Mouse (Mus musculus) MEL (cell line): ENCODE measurements around the gene Gm10031.

ENCODE experiments used
- BHLHE40 ChIP-seq: IDR thresholded peaks from 2 replicates; pipeline ENCODE4 v1.6.1; 2012; ENCODE audit warnings: low read depth, mild to moderate bottlenecking, inconsistent platforms, low read length, improper control_type of control experiment, borderline replicate concordance
- CTCF ChIP-seq, 3 experiments: IDR thresholded peaks in 2 of 3; conservative IDR thresholded peaks in 1 of 3; 2 replicates each; pipeline ENCODE4 v1.5.1; 2011 to 2012; ENCODE audit warnings: low read length in 3 of 3, low read depth in 2 of 3, mild to moderate bottlenecking in 2 of 3, improper control_type of control experiment in 1 of 3, inconsistent platforms in 1 of 3, mixed read lengths in 1 of 3, moderate library complexity in 1 of 3; ENCODE audit not compliant: control insufficient read depth in 1 of 3, insufficient read depth in 1 of 3, poor library complexity in 1 of 3, severe bottlenecking in 1 of 3
- EP300 ChIP-seq, 2 experiments: IDR thresholded peaks; 2 replicates each; pipeline ENCODE4 v1.6.1; 2011; ENCODE audit warnings: improper control_type of control experiment in 2 of 2, low read length in 2 of 2, low read depth in 1 of 2, mild to moderate bottlenecking in 1 of 2
- GABPA ChIP-seq: IDR thresholded peaks from 2 replicates; pipeline ENCODE4 v1.6.1; 2012; ENCODE audit warnings: low read depth, mild to moderate bottlenecking, inconsistent platforms, low read length, improper control_type of control experiment, moderate library complexity
- MYC ChIP-seq: IDR thresholded peaks from 2 replicates; pipeline ENCODE4 v1.6.1; 2011; ENCODE audit warnings: low read depth, mild to moderate bottlenecking, low read length, improper control_type of control experiment, moderate library complexity
- POLR2A ChIP-seq, 2 experiments: IDR thresholded peaks; 2 replicates each; pipeline ENCODE4 v1.6.1; 2011 to 2012; ENCODE audit warnings: low read length in 2 of 2, mild to moderate bottlenecking in 2 of 2, control low read depth in 1 of 2, improper control_type of control experiment in 1 of 2, low read depth in 1 of 2, moderate library complexity in 1 of 2; ENCODE audit not compliant: control insufficient read depth in 1 of 2, insufficient read depth in 1 of 2, poor library complexity in 1 of 2

DNA sequence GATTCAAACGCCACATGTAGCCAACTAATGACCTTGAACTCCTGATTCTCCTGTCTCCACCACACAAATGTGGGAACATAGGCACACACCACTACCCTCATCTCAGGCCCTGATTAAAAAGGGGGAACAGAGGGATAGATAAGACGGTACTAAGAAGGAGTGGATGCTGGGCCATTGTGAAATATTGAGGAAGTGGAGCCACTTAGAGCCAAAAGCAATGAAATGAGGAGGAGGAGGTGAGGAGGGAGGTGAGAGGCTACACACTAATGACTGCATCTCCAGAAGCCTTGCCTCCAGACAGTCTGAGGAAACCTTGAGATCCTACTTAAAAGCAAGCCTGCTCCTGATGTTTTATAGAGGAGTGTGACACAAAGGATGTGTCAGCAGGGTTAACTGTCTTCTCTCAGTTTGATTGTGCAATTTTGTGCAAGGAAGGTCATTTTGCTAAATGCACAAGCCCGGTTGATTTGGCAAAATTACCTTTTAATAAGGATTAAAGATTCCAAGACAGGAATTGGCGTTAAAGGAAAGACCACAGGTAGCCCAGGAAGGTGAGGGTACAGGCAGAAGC, 32.5 kb upstream of the Gm10031 start:
- TF ChIP-seq CTCF (IDR thresholded peaks at IDR 0.05 in 2 of 3, conservative IDR thresholded peaks at IDR 0.05 in 1 of 3; ENCODE audit: control insufficient read depth in 1 of 3, insufficient read depth in 1 of 3, low read depth in 2 of 3, low read length in 3 of 3, poor library complexity in 1 of 3, severe bottlenecking in 1 of 3), result no peak
- no peak for TF ChIP-seq POLR2A (IDR thresholded peaks at IDR 0.05; ENCODE audit: control insufficient read depth in 1 of 2, insufficient read depth in 1 of 2, low read depth in 1 of 2, low read length in 2 of 2, poor library complexity in 1 of 2)
- no peak for TF ChIP-seq MYC
- TF ChIP-seq EP300 (IDR thresholded peaks at IDR 0.05; ENCODE audit: low read depth in 1 of 2, low read length in 2 of 2), result peak in 1 of 2 experiments; percentile 69; a peak in 2 of 4 replicates
- no peak for TF ChIP-seq GABPA
- no peak for TF ChIP-seq BHLHE40
